Mouse (Mus musculus) neutrophil, adult 5-6 weeks (primary cell): ENCODE measurements around the gene Efna5. TPM values are rescaled to one million over a fixed set of nuclear protein-coding genes. Genes with fewer than 3 reads are reported as not detected.

Source experiments
- ATAC-seq: fragments of 151-379, 151-347 bp; 2 replicates; pipeline ENCODE4 v1.8.0; 2017; ENCODE audit warnings: mild to moderate bottlenecking, moderate TSS enrichment; ENCODE audit not compliant: insufficient number of reproducible peaks, poor library complexity, low FRiP score, severe bottlenecking; ENCODE audit errors: extremely low read depth
- total RNA-seq: library from RNA; stranded (forward); fragments of 200-1000 nt; gene quantifications from 2 replicates; pipeline ENCODE4 v1.2.3, GENCODE M21; 2017

Efna5 gene
- total RNA-seq, 1 experiment from 2014 or later = not detected

DNA sequence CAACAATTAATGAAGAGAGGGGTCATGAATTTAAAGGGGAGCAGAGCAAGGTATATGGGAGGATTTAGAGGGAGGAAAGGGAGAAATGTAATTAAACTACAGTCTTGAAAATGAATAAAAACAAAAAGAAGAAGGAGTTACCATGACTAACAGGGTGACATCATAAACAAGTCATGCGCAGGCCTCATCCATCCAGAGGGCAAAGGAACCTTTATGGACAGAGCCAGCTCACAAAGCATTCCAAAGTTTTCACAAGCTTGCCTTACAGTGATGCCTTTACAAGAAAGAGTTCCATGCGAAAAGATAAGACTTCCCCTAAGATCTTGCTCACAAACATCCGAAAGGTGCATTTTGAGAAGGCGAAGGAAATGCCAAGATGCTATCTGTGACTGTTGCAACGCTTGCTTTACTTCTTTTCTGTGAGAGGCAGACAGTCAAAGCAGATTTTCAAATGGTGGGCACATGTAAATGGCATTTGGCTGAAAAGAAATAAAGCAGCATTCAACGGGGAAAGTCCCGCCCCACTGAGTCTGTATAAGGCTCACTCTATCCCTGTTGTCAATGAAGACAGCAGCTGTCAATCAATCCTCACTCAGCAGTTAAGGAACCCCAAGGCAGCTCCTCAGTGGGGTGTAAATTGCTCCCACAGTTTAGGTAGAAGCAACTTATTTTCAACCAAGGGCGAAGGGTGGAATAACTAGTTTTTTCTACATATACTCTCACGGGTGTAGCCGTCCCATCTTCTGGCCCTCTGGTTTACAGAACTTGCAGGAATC is 152.8 kb downstream of the Efna5 start:
- no peak for ATAC-seq

DNA sequence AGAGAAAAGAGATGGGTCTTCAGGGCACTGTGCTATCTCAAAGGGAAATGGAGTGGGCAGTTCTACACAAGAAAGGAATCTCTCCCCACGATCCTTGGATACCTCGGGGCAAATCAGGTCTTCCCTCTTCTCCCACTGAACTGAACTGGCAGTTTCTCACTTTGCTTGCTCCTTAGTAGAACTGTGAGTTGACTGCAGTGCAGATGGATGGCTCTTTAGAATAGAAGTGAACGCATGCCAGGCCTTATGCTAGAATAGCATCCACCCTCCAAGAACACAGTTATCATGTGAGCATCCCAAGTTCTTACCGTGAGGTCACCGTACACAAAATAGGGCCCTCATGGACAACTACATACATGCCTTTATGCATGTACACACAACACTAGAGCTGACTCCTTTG is 155.0 kb downstream of the Efna5 start:
- ATAC-seq = no peak

DNA sequence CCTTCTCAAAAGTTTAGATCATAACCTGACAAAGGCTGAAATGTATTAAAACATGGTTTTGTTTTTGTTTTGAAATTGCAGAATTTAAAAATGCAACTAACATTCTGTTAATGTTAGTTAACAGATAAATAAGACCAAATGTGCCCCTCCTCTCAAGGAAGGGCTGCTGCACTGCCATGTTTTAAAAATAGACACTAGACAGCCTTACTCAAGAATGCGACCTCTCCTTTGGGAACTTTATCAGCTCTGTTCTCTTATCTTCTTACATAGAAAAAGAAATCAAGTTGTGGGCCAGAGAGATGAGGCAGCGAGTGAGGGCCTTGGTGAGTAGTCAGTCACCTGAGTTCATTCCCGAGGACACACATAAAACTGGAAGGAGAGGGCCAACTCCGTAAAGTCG is 158.2 kb downstream of the Efna5 start:
- no peak for ATAC-seq

DNA sequence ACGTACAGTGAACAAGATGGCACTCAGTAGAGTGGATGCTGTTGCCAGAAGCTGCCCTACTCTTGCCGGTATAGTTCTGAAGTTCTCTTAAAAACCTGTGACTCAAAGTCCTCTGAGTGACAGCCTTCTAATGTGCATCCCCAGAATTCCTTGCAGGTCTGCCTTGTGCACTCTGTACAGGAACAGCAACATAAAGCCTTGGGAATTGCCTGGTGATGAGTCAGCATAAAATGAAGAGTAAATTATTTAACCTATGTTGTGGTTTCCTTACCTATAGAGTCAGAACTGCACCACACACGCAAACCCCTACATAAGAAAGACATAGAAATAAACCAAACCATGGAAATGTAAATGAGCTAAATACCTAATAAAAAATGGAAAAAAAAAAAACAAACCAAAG is 159.5 kb downstream of the Efna5 start:
- no peak for ATAC-seq

DNA sequence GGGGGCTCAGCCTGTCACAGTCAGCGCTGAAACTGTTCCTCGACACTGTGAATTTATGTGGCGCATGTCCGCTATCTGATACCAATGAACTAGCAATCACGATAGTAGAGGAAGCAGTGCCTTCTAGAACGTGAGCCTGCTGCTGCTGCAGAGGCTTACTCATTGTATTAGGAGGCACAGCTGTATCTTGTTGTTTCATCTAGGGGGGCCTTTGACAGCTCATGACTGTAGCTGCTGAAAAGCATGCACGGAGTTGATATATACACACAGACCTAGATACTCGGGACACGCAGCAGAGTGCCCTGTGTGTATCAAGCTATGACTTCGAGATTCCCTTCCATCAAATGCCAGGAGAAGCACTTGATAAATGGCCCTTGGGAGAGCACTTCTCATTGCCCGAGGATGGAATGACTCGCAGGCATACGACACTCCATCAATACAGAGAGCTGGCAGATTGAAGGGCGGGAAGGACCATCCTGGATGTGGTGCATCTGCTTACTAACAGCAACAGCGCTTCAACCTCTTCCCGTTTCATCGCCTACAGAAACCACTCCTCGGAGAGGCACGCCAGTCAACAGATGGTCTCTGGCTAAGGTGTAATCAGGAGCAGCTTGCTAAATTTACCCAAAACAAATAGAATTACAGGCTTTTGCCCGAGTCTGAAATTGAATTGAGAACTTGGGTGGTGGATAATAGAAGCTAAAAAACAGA is 160.2 kb downstream of the Efna5 start:
- ATAC-seq = no peak

DNA sequence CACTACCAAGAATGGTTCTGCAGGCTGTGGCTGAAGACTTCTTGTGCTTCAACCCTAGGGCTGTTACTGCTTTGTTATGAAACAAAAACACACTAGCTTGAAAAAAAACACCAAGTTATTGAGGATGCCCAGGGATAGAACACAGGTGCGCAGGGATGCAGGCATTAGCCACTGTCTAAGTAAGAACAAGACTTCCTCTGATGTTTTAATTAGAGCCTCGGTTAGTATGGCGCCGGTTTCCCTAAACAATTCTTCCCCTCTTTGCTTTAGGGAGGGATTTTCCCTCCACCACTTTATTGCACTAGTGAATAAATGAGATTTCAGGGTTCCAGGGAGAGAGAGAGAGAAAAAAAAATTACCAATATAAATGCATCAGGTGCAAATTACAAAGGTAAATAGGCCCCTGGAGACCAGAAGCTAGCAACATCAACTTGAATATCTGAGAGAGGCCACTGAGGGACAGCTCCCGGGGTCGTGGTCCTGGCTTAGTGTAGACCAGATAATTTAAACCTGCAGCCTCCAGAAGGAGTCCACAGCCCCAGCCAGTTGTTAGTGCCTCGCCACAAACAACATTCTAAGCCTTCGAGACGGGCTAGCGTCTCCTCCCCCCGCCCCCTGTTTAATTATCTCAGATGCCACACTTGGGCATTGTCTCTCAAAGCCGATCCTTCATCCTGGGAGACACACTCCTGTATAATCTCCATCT is 163.5 kb downstream of the Efna5 start:
- ATAC-seq = no peak

DNA sequence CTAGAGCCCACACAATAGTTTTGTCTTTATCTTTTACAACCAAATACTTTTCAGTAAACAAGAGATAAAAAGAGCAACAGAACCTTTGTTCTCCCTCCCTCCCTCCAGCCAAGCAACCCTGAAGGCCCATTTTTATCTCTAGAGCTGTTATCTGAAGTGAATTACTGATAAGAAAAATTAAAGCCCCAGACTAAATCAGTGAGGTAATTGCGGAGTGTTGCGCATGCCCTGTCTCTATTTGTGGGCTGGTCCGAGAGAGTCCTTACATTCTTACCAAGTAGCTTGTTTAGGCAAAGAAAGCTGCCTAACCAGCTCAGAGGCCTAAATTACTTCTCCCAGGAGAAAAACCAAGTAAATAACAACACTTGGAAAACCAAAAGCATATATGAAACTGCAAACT is 167.7 kb downstream of the Efna5 start:
- ATAC-seq = no peak

DNA sequence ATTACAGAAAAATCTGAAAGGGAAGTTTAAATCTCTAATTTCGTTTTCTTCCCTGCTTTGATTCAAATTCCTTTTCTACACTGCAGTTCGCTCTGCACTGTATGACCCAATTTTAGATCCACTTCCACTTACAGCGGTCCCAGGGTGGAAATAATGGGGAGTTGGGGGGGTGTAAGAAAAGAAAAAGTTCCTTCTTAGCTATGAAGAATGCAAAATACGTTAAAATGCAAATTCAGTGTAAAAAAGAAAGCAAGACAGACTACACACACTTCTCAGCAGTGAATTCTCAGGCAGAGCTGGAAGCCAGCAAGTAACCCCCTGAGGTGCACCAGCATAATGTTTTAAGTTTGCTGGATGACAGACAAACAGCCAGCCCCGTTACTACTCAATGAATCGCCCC is 174.7 kb downstream of the Efna5 start:
- no peak for ATAC-seq

DNA sequence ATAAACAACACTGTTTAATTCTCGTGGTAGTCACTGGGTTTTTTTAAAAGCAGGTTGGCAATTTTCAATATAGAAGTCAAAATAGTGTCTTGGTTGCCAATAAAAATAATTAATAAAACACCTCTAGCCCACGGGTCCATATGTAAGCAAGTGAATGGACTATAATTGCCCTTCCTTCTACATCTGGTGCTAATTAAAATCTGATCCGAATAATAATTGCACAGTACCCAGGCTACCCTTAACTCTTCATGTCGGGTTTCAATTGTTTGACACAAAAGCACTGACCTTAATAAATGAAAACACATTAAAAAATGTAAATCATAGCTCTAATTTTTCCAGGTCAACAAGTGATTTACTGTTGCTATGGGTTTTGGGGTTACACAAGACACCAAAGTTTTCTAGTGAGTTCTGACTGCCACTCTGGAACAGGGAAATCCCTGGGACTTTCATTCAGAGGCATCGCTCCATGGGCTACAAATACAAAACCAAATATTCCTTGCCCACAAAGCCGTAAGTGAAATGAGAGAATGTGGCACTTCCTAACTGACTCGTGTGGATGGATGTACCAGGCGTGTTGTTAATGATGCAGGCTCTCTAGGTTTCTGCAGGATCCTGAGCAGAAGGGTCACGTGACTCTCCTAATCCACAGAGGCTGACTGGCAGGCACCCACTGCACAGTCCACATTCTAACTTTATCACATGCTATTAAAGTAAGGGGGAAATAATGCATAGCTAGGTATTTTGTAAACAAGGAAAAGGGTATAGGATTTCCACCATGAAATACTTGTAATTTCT is 178.9 kb downstream of the Efna5 start:
- no peak for ATAC-seq

DNA sequence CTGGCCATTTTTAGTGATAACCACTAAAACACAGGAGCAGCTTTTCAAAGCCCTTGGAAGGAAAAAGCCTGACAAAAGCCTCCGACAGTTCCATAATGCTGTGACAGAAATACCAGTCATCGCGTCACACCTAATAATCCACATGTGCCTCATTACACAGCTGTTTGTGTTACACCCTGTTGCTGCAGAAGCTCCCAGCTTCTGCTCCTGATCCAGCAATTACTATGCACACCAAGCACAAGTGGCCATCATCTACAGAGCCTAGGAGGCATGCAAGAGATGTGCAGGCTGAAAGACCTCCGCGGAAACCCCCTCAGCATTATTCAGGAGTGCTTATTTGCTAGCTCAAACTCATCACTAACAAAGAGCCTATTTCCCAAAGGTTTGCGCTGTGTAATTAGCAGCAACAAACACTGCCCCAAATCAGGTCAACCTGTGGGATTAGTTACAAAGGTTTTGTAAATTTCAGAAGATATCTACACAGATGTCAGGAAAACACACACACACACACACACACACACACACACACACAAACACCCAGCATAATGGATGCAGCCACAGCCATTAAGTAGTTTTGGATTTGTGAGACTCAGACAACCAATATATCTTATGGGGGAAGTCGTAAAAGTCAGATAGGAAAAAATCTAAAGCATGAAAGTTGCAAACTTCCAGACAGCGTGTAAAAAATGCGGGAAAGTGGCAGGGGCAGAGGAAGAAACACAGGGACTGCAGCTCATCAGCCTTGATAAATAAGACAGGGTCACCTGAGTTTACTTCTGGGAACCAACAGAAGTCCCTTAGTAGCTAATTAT is 180.1 kb downstream of the Efna5 start:
- ATAC-seq = no peak

DNA sequence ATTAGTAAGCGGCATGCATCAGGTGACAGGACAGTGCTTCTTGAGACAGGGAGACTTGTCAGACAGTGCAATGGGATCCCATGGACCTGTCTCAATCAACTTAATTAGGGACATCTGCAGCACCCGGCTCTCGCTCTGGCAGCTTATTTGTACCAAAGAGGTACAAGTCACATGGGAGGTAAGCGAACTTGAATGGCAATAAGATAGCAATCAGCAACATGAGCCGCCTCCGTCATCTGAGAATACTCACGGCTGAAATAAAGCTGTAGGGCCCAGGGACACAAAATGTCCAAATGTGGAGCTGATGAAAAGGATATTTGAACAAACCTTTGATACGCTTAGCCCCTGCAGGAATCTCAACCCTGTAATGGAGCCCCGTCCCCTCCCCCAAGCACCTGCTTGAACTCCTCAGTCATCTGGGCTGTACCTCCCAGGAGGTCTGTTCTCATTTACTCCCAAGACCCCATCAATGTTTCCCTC is 186.1 kb downstream of the Efna5 start:
- no peak for ATAC-seq

DNA sequence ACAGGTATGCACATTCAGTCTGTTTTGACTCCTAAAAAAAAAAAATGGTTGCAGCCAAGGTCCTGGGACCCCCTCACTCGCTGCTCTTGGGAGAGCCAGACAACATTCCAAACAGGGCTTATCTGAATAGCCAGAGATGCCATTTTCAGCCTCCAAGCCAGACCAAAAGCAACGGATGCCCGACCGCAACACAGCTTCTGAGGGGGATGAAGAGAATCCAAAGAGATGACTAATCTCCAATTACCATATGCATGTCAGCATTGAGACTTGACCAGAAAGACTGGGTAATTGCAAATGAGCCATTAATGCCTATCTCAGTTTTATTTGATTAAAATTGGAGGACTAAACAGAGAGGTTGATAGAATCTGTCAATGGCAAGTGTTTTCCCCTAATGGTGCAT is 188.9 kb downstream of the Efna5 start:
- no peak for ATAC-seq

DNA sequence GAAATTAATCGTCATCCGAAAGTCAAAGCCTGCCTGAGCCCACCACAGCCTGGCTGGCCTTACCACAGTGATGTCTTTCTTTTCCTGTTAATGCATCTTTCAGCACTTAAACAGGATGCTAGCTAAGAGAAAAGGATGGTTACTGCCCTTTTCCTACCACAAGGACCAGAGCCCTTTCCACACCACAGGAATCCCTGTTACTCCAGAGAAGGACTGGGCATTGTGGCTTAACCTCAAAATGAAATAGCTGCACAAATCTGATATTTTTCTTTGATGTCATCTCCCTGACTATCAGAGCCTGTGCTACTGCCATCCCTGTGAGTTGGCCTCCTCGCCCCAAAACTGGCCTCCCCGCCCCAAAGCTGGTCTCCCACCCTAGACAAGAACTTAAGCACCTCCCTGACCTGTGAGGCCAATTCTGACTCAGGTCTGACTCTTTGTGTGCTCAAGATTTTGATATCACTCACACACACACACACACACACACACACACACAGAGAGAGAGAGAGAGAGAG is 189.9 kb downstream of the Efna5 start:
- no peak for ATAC-seq

DNA sequence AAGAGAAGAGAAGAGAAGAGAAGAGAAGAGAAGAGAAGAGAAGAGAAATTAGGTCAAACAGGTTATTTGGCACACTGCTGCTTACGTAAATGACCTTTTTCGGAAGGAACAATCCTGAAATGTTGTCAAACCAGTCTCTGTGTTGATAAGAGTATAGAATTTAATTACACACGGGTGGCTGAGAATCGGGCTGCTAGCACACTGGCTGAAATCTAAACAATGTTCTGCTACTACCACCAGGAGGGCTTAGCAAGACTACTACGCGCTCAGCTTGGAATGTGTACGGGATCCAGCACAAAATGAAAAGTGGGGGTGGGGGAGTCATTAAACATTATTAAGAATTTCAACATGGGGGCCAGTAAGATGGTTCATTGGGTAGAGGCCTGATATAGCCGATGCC is 190.9 kb downstream of the Efna5 start:
- no peak for ATAC-seq

DNA sequence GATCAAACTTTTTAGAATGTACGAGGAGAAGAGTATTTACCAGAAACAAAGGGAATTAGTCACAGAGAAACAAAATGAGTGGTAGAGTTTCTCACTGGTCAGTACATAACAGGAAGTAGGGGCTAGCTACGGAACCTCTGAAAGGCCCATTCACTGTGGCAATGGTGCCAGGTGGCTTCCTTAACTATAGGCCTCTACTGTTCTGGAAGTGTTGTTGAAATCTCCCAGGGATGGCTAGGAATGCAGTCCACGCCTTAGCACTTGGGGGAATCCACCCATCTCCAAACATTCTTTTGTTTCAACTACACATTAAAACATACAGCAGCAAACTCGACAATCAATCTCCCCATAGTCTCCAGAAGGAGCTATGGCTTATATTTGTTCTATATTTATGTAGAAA is 191.5 kb downstream of the Efna5 start:
- no peak for ATAC-seq

DNA sequence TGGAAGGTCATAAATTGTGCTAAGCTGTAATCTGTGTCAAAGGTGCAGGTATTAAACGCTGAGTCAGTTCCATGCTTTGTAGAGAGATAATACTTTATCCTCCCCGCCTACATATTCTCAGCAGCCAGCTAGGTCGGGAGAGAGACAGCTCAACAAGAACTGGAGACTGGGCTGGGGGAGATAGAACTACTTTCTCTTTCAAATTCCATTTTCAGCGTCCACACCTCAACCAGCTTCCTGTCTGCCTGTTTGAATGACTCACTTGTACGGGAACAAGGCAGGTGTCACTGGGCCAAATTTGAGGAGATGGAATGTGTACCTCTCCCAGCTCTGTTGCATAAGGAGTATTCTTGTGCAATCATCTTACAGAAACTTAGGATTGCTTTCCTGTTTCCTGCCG is 193.7 kb downstream of the Efna5 start:
- ATAC-seq = no peak

DNA sequence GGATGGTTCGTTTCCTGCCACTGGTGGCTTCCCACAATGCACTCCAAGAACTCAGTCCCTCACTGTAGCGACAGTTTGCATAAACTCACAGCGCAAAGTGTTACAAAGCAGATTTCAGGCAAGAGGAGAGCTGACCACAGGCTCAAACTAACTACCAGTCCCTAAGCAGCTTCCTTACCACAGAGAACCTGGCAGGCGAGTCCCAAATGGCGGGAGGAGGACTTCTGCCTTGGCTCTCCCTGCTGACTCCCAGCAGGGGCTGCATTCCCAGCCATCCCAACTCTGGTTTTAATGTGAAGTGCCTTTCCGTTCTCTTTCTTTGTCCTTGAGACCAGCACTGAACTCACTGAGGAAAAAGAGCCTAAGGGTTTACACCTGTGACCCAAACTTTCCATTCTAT is 195.9 kb downstream of the Efna5 start:
- ATAC-seq = no peak

DNA sequence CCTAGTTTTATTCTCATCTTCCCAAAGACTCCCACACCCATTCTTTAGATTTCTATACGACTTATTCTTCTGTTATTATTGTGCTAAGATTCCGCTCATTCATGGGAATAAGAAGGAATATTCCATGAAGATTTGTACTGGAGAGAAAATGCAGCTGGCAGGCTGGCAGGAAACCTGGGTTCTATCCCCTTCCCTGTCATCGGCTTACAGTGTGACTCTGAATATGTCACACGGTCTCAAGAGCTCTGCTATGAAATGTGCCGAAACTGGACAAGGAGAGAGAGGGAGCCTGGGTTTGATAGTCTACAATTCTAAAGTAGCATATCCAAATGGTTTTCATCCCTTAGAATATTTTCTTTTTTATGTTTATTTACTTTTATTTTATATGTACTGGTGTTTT is 198.0 kb downstream of the Efna5 start:
- ATAC-seq = no peak
